Mouse (Mus musculus) gonadal fat pad, adult 2 months (tissue): Measurements from ENCODE around the gene Proz. TPM values are rescaled to one million over a fixed set of nuclear protein-coding genes. Genes with fewer than 3 reads are reported as not detected.

Experiments
- DNase-seq: peaks from one replicate; pipeline ENCODE4 v3.0.0-alpha.2; 2012; ENCODE audit warnings: low read depth
- polyA plus RNA-seq: library from polyadenylated mRNA; depleted of rRNA; stranded (reverse); fragments of >200 nt; gene quantifications from 2 replicates; pipeline ENCODE4 v1.2.3, GENCODE M21; 2012; rRNA removed

Proz gene
- polyA plus RNA-seq, 1 experiment = 0.50 TPM

DNA sequence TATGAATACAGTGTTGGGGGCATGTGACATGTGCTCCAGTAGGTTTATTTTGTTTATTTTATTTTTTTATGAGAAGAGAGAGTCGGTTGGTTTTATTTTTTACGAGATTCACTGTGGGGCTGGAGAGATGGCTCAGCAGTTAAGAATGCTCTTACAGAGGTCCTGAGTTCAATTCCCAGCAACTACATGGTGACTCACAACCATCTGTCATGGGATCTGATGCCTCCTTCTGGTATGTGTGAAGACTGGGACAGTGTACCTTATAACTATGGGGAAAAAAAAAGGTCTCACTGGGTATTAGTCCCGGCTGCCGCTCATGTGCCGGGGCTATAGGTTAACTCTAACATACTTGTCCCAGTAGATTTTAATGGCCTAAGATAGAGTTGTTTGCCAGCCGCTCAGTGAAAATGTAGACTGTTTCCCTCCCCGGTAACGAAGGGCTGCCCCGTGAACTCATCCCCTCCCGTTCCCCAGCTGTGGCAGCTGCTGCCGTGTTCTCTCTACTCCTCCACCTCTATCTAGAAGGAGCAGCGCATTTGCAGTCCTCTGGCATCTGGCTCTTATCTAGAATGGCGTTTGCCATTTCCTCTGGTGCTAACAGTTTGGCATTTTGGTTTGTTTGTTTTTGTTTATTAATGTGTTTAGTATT is 47.4 kb downstream of the Proz start:
- no peak for DNase-seq

DNA sequence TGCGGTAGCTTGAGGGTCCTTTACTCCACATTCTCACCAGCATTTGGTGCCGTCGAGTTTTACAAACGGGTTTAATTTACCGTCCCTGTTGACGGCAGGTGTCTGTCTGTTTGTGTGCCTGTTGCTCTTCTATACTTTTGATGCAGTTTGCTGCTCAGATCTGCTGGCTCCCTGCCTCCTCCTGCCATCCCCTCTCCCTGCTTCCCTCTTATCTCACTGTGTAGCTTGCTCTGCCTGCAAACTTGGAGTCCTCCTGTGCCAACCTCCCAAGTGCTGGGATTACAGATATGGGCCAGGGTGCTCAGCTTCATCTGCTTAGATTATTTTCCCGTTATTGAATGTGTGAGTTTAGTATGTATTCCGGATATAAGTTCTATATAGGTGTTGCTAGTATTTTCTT is 48.3 kb downstream of the Proz start:
- no peak for DNase-seq

DNA sequence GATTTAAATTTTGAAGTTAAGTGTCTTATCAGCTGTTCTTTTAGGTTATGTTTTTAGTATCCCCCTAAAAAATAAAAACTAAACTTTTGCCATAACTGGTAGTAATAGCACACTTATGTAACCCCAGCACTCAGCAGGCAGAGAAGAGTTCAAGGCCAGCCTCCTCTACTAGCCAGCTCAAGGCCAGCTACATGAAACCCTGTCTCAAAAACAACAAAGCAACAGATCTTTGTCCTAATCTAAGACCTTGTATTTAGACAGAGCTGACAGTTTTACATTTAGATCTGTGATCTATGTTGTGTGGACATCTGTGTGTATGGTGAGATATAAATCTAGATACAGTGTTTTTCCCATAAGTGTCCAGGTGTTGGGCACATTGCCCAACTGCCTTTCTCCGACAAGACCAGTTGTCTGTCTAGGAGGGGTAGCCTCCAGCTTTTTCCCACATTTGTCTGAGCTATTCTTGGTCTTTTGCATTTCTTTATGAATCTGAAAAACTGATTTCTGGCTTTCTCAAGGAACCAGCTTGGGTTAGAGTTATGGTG is 48.8 kb downstream of the Proz start:
- no peak for DNase-seq

DNA sequence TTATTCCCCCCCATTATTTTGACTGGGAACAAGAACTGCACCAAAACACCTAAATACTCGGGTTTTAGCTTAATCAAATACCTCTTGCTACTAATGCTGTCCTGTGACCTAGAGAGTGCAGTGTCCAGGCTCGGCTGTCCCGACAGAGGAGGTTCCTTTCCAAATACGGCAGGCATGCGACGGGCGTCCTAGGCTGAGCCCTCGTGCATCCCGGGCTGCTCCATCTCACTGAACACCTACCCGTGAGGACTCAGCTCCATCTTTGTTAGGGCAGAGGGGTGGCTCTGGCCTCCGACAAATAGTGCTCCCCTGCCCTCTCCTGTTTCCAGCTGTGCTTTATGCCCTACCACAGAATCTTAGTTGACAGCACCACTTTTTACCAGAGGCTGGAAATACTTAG is 51.2 kb downstream of the Proz start:
- no peak for DNase-seq

DNA sequence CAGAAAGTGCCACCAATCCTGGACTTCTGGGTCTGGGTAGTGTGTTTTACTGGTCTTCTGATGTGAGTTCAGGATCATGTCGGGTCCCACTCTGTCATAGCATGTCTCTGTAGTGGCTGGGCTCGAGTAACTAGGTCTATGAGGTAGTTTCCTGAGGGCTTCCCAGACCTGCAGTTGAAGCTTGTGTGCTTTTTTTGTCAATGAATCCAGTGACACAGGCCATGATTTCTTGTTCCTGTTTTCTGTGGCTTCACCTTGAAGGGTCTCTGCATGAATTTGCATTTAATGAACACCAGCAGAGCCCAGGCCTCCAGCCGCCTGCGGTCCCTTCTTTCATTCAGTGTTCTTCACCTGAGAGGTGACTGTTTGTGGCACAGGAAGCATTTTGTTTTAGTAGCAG is 52.5 kb downstream of the Proz start:
- DNase-seq = no peak

DNA sequence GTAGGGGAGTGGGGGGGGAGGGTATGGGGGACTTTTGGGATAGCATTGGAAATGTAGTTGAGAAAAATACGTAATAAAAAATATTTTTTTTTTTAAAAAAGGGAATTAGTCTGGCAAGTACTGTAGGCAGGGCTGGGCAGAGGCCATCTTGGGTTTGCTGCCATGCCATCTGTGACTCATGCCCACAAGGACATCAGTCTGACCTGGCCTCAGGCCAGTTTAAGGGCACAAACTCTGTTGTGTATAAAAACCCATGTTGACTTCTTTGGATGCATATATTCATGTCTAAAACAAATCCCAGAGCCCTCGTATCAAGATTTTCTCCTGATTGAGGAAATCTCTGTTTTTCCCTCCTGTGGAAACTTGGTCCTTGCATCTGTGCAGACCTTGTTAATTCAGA is 56.4 kb downstream of the Proz start:
- DNase-seq = no peak

DNA sequence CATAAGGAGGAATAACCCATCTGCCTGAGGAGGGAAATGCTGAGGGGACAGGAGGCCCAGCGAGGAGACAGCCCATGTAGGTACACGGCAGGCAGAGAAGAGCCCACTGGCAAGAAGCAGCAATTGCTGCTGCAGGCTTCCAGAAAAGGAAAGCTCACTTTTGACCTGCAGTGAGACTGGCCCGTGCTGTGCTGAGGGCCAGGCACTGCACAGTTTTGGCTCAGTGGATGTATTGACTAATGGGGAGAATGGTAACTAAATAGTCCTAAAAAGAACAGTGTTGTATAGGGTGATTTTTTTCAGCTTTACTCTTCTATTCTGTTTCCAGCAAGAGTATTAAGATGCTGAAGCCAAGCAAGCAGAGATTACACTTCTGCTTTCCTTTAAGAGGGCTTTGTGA is 57.8 kb downstream of the Proz start:
- no peak for DNase-seq

DNA sequence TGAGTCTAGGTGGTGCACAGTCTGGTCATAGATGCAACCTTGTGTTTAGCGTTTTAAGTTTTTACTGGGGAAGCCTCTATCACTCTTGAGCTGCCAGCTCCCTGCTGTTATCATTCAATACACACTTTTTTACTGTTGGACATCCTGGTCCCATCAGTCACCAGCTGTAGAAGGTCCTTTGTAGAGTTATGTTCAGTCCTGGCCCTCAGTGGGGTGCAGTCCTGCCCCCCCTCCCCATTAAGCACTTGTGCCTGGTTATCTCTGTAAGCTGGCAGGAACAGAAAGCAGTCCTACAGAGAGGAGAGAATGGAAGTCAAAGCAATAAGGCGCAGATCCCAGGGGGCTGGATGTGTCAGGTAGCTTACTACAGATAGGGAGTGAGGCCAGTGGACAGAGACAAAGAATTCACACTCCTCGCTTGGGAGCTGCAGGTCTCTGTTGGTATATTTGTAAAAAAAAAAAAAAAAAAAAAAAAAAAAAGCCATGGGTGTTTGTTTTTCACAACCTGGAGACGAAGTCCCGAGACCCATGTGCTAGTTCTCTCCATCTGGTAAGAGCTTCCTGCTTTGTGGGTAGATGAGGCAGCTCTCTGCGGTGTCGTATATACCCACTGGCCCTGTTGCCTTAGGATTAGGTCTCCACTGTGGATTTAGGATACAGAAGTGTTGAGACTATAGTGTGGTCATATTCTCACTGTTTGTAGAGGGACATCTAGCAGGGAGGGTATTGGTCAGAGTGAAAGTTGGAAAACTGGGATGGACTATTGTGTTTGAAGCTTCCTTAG is 60.4 kb downstream of the Proz start:
- no peak for DNase-seq

DNA sequence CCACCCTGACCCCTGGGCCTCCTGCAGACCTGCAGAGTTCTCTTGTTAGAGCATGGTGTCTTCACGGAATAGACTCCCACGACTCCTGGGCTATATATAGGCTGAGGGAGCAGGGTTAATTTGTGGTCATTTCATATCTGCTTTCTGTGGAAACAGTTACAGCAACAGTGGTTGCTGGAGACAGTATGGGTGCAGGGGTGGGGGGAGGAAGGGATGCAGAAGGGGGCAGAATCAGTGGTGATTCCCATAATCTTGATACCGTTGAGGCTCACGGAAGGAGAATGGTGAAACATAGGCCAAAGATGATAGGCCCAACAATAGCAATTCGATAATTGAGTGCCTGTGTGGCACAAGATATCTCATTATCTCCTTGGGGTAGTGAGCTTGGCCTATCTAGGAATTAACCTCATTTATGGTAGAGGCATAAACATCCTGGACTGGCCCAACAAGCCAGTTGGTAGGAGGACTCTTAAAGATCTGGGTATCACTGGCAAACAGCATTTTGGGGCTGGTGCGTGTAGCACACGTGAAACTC is 62.2 kb downstream of the Proz start:
- DNase-seq = no peak

GRCm38 (mm10) chr8:13124897-13125296 is 64.2 kb downstream of the Proz start:
- no peak for DNase-seq

Other genes starting within 250 kb of the Proz start
- 19.7 and 20.5 TPM in 2 replicates for gene Mcf2l, start 187.1 kb upstream of the Proz start, polyA plus RNA-seq
- gene F7, start 34.9 kb upstream of the Proz start, polyA plus RNA-seq = 0.60 and 1.5 TPM in 2 replicates
- 1.2 and 2.5 TPM in 2 replicates for gene F10, start 23.6 kb upstream of the Proz start, polyA plus RNA-seq
- gene Pcid2, start 44.5 kb downstream of the Proz start, polyA plus RNA-seq = 20.9 and 22.1 TPM in 2 replicates
- 49.4 and 53.2 TPM in 2 replicates for gene Cul4a, start 44.7 kb downstream of the Proz start, polyA plus RNA-seq
- gene Lamp1, start 98.2 kb downstream of the Proz start, polyA plus RNA-seq = 1,248 and 1,383 TPM in 2 replicates
- 12.4 and 27.1 TPM in 2 replicates for gene Grtp1, start 139.7 kb downstream of the Proz start, polyA plus RNA-seq
- gene Adprhl1, start 193.2 kb downstream of the Proz start, polyA plus RNA-seq = 0.19 and 0.41 TPM in 2 replicates
- gene Dcun1d2, start 227.2 kb downstream of the Proz start, polyA plus RNA-seq = 18.5 and 22.4 TPM in 2 replicates
- 22.4 and 28.7 TPM in 2 replicates for gene Tmco3, start 227.3 kb downstream of the Proz start, polyA plus RNA-seq